Mouse (Mus musculus): ENCODE data around the gene Cpne6. TPM values are rescaled to one million over a fixed set of nuclear protein-coding genes. Genes with fewer than 3 reads are reported as not detected.
A peak's percentile ranks its signal among the peaks of the same experiment; 100 is the strongest.

Gene Cpne6
- polyA plus RNA-seq, 1 experiment from 2014 or later: 0.60 TPM

DNA sequence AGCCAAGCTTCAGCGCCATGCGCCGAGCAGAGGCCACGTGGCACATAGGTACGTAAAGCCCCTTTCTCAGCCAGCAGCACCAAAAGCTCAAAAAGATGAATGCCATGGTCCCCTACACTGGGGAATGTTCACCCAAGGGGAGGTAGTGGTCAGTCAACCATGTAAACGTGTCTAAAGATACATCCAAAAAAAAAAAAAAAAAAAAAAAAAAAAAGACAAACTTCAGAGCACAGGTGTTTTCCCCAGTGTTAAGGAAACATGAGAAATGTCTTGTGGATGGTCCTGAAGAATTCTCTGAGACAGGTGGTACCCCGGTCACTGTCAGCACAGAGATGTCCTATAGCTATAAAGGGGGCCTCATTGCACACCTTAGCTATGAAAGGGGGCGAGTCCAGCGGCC lies 4.6 kb upstream of the Cpne6 start:
- Histone ChIP-seq H3K36me3 (no peaks in the 10 kb centered on the region), H3K4me1 (0 out of 2 replicates have a peak, but pooled peaks cover 9% of the 10 kb centered on the region), H3K4me3 (no peak overlapping the region), H3K27ac (no peak overlapping the region), H3K9ac (no peak overlapping the region), H3K27me3 (no peaks in the 10 kb centered on the region; the same call in 1 of the 2 replicates), H3K4me2 (no peak overlapping the region), H3K9me3 (no peaks in the 10 kb centered on the region)
- WGBS: 86% methylated on average over 9 of the region's 9 CpGs
- no peak for ATAC-seq (ENCODE audit: insufficient number of reproducible peaks, insufficient read depth, low FRiP score, low TSS enrichment, low read depth)

DNA sequence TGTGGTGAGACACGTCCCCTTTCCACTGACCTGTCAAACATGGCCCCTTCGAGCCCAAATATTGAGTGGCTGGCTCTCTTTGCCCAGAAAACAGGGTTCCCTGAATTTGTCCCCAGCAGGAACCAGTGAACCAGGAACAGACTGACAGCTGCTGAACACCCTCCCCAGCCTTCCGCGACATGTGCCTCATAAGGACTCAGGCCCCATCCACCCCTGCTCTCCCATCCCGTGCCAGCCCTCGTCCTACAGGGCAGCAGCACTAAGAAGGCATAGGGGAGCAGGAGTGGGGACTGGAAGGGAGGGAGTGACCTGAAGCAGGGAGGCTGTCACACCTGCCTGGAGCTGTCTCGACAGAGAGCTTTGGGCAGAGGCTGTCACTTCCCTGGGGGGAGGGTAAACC lies 2.4 kb upstream of the Cpne6 start:
- 46% methylated on average over 7 of the region's 7 CpGs for WGBS

DNA sequence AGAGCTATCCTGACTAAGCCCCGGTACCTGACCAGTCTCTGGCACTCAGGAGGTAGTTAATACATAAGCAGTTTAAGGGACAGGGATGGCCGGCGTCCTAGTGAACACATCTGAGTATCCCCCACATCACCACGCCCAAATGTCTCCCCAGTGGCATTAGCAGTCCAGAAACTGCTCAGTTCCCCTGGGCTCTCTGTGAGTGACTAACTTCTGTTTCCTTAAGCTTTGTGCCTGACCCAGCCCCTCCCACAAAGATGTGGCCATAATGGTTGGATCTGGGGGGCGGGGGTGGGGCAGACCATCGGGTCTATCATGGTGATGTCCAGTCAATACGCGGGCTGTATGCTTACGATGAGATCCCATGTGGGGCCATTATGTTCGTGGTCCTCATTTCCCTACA lies 705 bp upstream of the Cpne6 start:
- H3K9ac ChIP-seq: no peak overlapping the region
- no peak for ATAC-seq (ENCODE audit: insufficient number of reproducible peaks, insufficient read depth, low FRiP score, low TSS enrichment, low read depth)
- 83% methylated on average over 10 of the region's 10 CpGs for WGBS
- H3K4me3 ChIP-seq: no peak overlapping the region
- H3K4me2 ChIP-seq: no peak overlapping the region
- no peaks in the 10 kb centered on the region for H3K36me3 ChIP-seq
- H3K27me3 ChIP-seq: peaks cover 18% of the 10 kb centered on the region
- H3K27ac ChIP-seq: no peak overlapping the region
- H3K9me3 ChIP-seq: no peaks in the 10 kb centered on the region
- 0 out of 2 replicates have a peak, but pooled peaks cover 17% of the 10 kb centered on the region for H3K4me1 ChIP-seq

More for the DNA sequence above, 2.4 kb upstream of the Cpne6 start:
- no peaks in the 10 kb centered on the region for H3K9me3 ChIP-seq
- H3K9ac ChIP-seq: 0 out of 2 replicates have a peak overlapping the region, but pooled peaks have one; percentile 16
- H3K4me3 ChIP-seq: no peak overlapping the region
- no peaks in the 10 kb centered on the region for H3K36me3 ChIP-seq
- peaks cover 18% of the 10 kb centered on the region for H3K27me3 ChIP-seq
- H3K27ac ChIP-seq: no peak overlapping the region
- no peak overlapping the region for H3K4me2 ChIP-seq
- 0 out of 2 replicates have a peak, but pooled peaks cover 17% of the 10 kb centered on the region for H3K4me1 ChIP-seq
- ATAC-seq (ENCODE audit: insufficient number of reproducible peaks, insufficient read depth, low FRiP score, low TSS enrichment, low read depth): no peak

DNA sequence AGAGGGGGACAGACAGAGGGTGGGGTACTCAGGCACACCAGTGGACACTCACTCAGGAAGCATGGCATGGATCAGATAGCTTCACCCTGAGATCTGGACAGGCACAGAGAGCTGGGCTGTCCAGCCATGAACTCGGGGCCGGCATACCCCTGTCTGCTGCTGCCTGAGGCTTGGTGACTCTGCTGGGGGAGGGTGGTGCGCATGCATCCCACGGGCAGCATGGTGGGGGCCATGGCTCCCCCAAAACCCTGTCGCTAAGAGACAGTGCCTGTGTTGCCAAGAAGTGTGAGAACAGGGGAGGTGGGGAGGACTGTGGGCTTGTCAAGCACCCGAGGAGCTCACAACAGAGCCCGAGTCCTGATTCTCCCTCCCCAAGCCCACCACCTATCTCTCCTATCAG lies 792 bp downstream of the Cpne6 start:
- no peak overlapping the region for H3K9ac ChIP-seq
- peak; percentile 33; the same call in 1 of the 2 replicates for ATAC-seq (ENCODE audit: insufficient number of reproducible peaks, insufficient read depth, low FRiP score, low TSS enrichment, low read depth)

DNA sequence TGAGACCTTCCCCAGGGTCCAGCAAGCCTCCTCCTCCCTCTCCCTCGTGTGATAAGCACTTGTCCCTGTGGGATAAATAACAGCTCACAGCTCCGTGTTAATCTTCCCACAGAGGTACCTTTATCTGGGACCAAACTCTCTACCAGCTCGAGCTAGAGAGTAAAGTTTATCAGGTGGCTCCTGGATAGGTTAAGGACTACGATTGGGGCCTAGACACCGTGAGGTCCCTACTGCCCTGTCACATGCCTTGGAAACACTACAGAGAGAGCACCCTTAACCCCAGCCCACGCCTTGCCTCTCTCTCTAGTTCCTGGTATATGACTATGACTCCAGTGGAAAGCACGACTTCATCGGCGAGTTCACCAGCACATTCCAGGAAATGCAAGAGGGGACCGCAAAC lies 3.7 kb downstream of the Cpne6 start:
- no peak for ATAC-seq (ENCODE audit: insufficient number of reproducible peaks, insufficient read depth, low FRiP score, low TSS enrichment, low read depth)
- Histone ChIP-seq H3K9ac (no peak overlapping the region), H3K4me2 (no peak overlapping the region), H3K36me3 (no peaks in the 10 kb centered on the region), H3K4me1 (0 out of 2 replicates have a peak, but pooled peaks cover 12% of the 10 kb centered on the region), H3K27ac (no peak overlapping the region), H3K9me3 (no peaks in the 10 kb centered on the region), H3K27me3 (peaks cover 46% of the 10 kb centered on the region), H3K4me3 (no peak overlapping the region)
- 65% methylated on average over 10 of the region's 10 CpGs for WGBS

More for the DNA sequence above, 792 bp downstream of the Cpne6 start:
- Histone ChIP-seq H3K27ac (no peak overlapping the region), H3K9me3 (no peaks in the 10 kb centered on the region), H3K4me1 (0 out of 2 replicates have a peak, but pooled peaks cover 17% of the 10 kb centered on the region), H3K27me3 (peaks cover 26% of the 10 kb centered on the region), H3K36me3 (no peaks in the 10 kb centered on the region), H3K4me2 (no peak overlapping the region), H3K4me3 (no peak overlapping the region)
- 50% methylated on average over 7 of the region's 7 CpGs for WGBS

DNA sequence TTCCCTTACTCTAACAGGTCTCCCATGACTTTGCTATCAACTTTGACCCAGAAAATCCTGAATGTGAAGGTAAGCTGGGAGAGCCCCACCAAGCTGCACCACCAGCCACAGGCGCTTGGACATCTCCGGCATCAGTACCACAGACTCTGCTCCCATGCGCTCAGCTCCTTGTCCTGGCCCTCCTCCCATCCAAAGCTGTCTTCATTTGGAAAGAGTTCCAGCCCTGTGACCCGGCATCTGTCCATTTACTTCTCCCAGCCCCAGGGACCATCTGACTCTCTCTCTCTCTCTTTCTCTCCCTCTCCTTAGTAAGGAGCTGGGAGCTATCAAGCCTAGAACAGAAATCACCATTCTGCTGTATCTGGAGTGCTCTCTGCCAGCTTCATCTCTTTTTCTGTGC lies 5.6 kb downstream of the Cpne6 start:
- H3K9ac ChIP-seq: no peak overlapping the region
- H3K27me3 ChIP-seq: peaks cover 63% of the 10 kb centered on the region
- no peaks in the 10 kb centered on the region for H3K9me3 ChIP-seq
- H3K36me3 ChIP-seq: no peaks in the 10 kb centered on the region
- H3K4me3 ChIP-seq: no peak overlapping the region
- H3K4me1 ChIP-seq: peaks cover 8% of the 10 kb centered on the region; the same call in 1 of the 2 replicates
- WGBS: 91% methylated on average over 4 of the region's 4 CpGs
- no peak overlapping the region for H3K4me2 ChIP-seq
- no peak overlapping the region for H3K27ac ChIP-seq
- ATAC-seq (ENCODE audit: insufficient number of reproducible peaks, insufficient read depth, low FRiP score, low TSS enrichment, low read depth): no peak

DNA sequence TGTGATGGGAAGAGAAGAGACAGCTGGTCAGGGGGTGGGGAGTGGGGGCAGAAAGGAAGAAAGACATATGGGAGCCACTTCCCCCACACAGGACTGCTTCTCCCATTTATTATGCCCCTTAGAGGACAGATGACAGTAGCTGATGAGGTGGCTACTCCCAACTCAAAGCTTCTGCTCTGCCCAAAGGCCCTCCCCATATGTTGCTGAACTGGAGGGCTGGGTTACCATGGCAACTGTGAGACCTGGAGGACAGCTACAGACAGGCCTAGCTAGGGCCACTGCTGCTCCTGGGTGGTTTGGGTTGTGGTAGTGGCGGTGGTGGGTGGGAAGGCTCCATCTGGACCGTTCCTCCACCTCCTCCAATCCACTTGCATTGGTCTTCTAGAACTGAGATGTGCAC lies 8.7 kb downstream of the Cpne6 start:
- Histone ChIP-seq H3K4me3 (no peak overlapping the region), H3K4me2 (no peak overlapping the region), H3K9ac (no peak overlapping the region), H3K9me3 (no peaks in the 10 kb centered on the region), H3K4me1 (peaks cover 4% of the 10 kb centered on the region; the same call in 1 of the 2 replicates), H3K36me3 (no peaks in the 10 kb centered on the region), H3K27ac (no peak overlapping the region), H3K27me3 (peaks cover 73% of the 10 kb centered on the region)
- 63% methylated on average over 2 of the region's 2 CpGs for WGBS
- ATAC-seq (ENCODE audit: insufficient number of reproducible peaks, insufficient read depth, low FRiP score, low TSS enrichment, low read depth): no peak

DNA sequence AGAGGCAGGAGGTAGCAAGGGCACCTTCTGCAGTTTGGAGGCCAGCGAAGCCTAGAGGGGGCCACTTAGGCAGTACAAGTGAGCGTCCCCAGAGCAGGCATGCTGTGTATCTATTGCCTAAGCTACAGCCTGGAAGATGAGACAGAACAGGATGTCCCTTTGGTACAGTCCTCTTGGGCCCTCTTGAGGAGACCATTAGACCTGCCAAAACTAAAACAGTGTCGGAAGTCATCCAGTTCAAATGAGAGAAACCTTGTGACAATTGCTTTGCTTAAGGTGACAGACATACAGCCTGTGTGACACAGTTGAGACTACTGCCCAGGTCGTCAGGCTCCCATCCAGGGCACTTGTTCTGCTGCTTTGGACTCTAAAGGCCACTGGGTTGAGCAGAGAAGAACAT lies 9.4 kb downstream of the Cpne6 start:
- Histone ChIP-seq H3K9ac (no peak overlapping the region), H3K4me1 (peaks cover 4% of the 10 kb centered on the region; the same call in 1 of the 2 replicates), H3K4me2 (no peak overlapping the region), H3K9me3 (no peaks in the 10 kb centered on the region), H3K4me3 (no peak overlapping the region), H3K27me3 (peaks cover 76% of the 10 kb centered on the region), H3K27ac (no peak overlapping the region), H3K36me3 (no peaks in the 10 kb centered on the region)
- no peak for ATAC-seq (ENCODE audit: insufficient number of reproducible peaks, insufficient read depth, low FRiP score, low TSS enrichment, low read depth)
- WGBS: 63% methylated on average over 4 of the region's 4 CpGs

DNA sequence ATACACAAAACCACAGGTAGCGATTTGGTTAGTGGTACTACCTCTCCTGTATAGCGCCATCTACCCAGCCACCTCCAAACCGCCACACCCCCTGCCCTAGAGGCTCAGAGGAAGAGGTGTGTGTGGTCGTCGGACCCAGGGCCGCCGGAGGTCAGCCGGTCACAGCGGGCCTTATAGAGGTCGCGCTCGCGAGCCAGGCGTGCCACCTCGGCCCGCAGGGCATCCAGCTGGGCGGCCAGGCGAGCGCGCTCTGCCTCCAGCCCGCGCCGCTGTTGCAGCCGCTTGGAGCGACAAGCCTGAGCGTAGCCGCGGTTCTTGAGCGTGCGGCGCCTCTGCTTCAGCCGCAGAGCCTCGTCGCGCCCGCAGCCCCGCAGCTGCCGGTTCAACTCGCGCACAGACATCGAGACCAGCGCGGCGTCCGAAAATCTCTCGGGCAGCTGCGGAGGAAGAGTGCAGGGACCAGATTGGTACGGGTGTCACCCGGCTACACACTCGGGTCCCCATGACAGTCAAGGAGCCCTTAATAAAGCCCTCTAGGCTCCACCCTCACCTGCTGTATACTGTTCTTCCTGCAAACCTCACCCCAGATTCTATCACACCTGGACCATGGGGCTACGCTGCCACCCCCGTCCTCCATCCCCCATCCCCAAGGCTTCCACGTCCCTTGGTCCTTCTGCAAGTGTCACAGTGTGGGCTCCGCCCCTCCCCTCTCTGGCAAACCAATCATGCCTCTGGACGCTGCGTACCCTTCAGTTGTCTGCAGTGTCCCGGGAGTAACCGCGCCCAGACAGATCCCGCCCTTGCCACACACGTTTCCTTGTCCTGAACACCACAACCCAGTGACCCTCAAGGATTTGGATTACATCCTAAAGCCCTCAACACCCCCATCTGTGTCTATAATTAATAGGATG lies 10.5 kb downstream of the Cpne6 start:
- Histone ChIP-seq H3K9ac (peak overlapping the region; percentile 67), H3K9me3 (no peaks in the 10 kb centered on the region), H3K27ac (no peak overlapping the region), H3K4me1 (peaks cover 4% of the 10 kb centered on the region; the same call in 1 of the 2 replicates), H3K36me3 (no peaks in the 10 kb centered on the region), H3K4me3 (peak overlapping the region; percentile 52), H3K27me3 (peaks cover 74% of the 10 kb centered on the region), H3K4me2 (peak overlapping the region; percentile 92)
- under 1% methylated on average over 61 of the region's 61 CpGs for WGBS
- no peak for ATAC-seq (ENCODE audit: insufficient number of reproducible peaks, insufficient read depth, low FRiP score, low TSS enrichment, low read depth)

DNA sequence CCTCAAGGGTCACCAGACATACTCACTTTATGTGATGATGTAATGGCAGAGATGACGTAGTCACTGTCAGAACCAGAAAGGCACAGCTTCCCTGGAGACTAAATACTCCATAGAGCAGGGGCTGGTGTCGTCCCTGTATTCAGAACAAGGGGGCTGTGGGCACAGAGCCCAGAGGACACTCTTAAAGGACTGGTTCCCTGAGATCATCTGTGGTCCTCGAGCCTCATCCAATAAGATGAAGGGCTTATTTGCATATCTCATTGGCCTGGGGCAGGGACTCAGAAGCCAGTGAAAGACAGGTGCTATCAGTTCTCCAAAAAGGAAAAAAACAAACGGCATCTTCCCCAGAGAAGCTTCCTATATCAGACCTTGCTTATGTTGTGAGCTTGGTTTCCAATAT lies 13.8 kb downstream of the Cpne6 start:
- H3K9ac ChIP-seq: no peak overlapping the region
- peaks cover 4% of the 10 kb centered on the region; the same call in 1 of the 2 replicates for H3K4me1 ChIP-seq
- H3K27ac ChIP-seq: no peak overlapping the region
- WGBS: 55% methylated on average over 4 of the region's 4 CpGs
- H3K36me3 ChIP-seq: no peaks in the 10 kb centered on the region
- H3K4me3 ChIP-seq: no peak overlapping the region
- ATAC-seq (ENCODE audit: insufficient number of reproducible peaks, insufficient read depth, low FRiP score, low TSS enrichment, low read depth): no peak
- no peak overlapping the region for H3K4me2 ChIP-seq
- H3K9me3 ChIP-seq: no peaks in the 10 kb centered on the region
- peaks cover 51% of the 10 kb centered on the region for H3K27me3 ChIP-seq

DNA sequence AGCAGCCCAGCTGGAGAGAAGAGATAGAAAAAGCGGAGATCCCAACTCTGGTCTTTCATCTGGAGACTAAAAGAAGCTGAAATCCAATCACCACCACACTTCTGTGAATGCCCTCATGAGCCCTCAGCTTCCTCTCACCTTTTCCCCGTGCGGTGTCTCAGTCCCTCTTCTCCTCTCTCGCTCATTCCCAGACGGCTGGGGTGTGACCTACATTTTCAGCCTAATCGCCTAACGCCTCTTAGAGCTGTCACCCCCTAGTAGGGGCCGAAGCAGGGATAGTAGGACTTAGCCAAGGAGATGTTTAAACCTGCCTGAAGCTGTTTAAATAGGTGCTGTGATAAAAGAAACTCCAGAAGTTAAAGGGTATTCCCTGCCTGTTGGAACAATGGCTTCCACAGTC lies 14.5 kb downstream of the Cpne6 start, which contains the start of gene Nrl:
Gene Nrl, minus strand, starts transcription at position 197 of the 400 bp plus-strand sequence.
- H3K27me3 ChIP-seq: peaks cover 52% of the 10 kb centered on the region
- no peak for ATAC-seq (ENCODE audit: insufficient number of reproducible peaks, insufficient read depth, low FRiP score, low TSS enrichment, low read depth)
- WGBS: 38% methylated on average over 8 of the region's 8 CpGs

DNA sequence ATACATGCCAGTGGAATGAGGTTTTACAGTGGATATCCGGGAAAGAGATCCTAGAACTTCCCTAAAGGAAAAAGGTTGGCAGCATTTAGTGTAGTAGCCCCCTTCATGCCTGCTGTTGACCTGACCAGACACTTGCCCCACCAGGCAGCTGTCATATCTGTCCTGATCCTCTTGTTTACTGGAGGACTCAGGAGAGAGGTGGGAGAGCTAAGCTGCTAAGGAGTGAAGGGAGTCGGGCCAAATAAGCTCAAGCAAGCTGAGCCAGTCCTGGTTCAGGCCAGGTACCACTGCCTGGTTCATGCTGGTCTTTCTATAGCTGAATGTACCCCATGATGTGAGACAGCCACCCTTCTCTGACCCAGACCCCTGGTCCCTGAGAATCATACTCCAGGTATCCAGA lies 16.4 kb downstream of the Cpne6 start:
- Histone ChIP-seq H3K4me2 (no peak overlapping the region), H3K27ac (no peak overlapping the region)
- 78% methylated on average over 2 of the region's 2 CpGs for WGBS

More for the DNA sequence above, 14.5 kb downstream of the Cpne6 start, which contains the start of gene Nrl:
- Histone ChIP-seq H3K4me3 (no peak within 1 kb of the TSS), H3K36me3 (no peaks in the 10 kb centered on the region), H3K27ac (no peak within 1 kb of the TSS), H3K9me3 (no peaks in the 10 kb centered on the region), H3K9ac (no peak within 1 kb of the TSS), H3K4me2 (no peak within 1 kb of the TSS), H3K4me1 (peaks cover 4% of the 10 kb centered on the region; the same call in 1 of the 2 replicates)

More for the DNA sequence above, 16.4 kb downstream of the Cpne6 start:
- no peak overlapping the region for H3K4me3 ChIP-seq
- H3K9ac ChIP-seq: no peak overlapping the region
- no peaks in the 10 kb centered on the region for H3K36me3 ChIP-seq
- no peaks in the 10 kb centered on the region for H3K9me3 ChIP-seq
- ATAC-seq (ENCODE audit: insufficient number of reproducible peaks, insufficient read depth, low FRiP score, low TSS enrichment, low read depth): no peak
- H3K4me1 ChIP-seq: no peaks in the 10 kb centered on the region
- H3K27me3 ChIP-seq: peaks cover 41% of the 10 kb centered on the region

Measured in embryonic facial prominence, embryonic 13.5 days (tissue).